Mouse (Mus musculus) forebrain, embryonic 16.5 days (tissue): ENCODE data around the gene Gm49393. TPM values are rescaled to one million over a fixed set of nuclear protein-coding genes. Genes with fewer than 3 reads are reported as not detected.

ENCODE experiments used
- ATAC-seq: fragments of 200-750 bp; cut with Nextera tagmentation; 2 replicates; pipeline ENCODE4 v1.8.0; 2017; ENCODE audit warnings: mild to moderate bottlenecking, moderate library complexity
- H3K27ac ChIP-seq: fragments of 300-500 bp; sonication (generic); 2 replicates; pipeline ENCODE4 v1.5.1; 2014; ENCODE audit warnings: low read length, control low read depth
- H3K27me3 ChIP-seq: fragments of 300-500 bp; sonication (generic); replicated peaks from 2 replicates; pipeline ENCODE4 v1.6.1; 2014; ENCODE audit warnings: low read length; ENCODE audit not compliant: control insufficient read depth, insufficient read depth
- H3K36me3 ChIP-seq: fragments of 300-500 bp; sonication (generic); 2 replicates; pipeline ENCODE4 v1.6.1; 2014; ENCODE audit not compliant: control insufficient read depth, insufficient read depth
- H3K4me1 ChIP-seq: fragments of 300-500 bp; sonication (generic); replicated peaks from 2 replicates; pipeline ENCODE4 v1.6.1; 2014; ENCODE audit warnings: low read length; ENCODE audit not compliant: control insufficient read depth, insufficient read depth
- H3K4me2 ChIP-seq: fragments of 300-500 bp; sonication (generic); 2 replicates; pipeline ENCODE4 v1.6.1; 2014; ENCODE audit warnings: mild to moderate bottlenecking, low read length, control low read depth
- H3K4me3 ChIP-seq: fragments of 300-500 bp; sonication (generic); replicated peaks from 2 replicates; pipeline ENCODE4 v1.5.1; 2014; ENCODE audit warnings: mild to moderate bottlenecking, low read length, control low read depth
- H3K9ac ChIP-seq: fragments of 300-500 bp; sonication (generic); replicated peaks from 2 replicates; pipeline ENCODE4 v1.6.1; 2014; ENCODE audit warnings: low read depth, low read length, control low read depth
- H3K9me3 ChIP-seq: fragments of 300-500 bp; sonication (generic); 2 replicates; pipeline ENCODE4 v1.6.1; 2016; ENCODE audit warnings: low read length; ENCODE audit not compliant: control insufficient read depth
- WGBS: fragments of 180-500 bp; shearing (Covaris S2); extraction: QIAGEN DNeasy Blood & Tissue Kit; methylation state at CpG from one replicate; pipeline ENCODE4 v1.1.7; 2014; 5-methylcytosine and 5-hydroxymethylcytosine counted together
- polyA plus RNA-seq: library from polyadenylated mRNA; unstranded; fragments of >200 nt; fragmentation: Nextera tagmentation; extraction: Ambion mirVana; gene quantifications from 2 replicates; pipeline ENCODE4 v1.2.1, GENCODE M21; 2015

Gene Gm49393
- polyA plus RNA-seq, 1 experiment from 2014 or later: not detected

DNA sequence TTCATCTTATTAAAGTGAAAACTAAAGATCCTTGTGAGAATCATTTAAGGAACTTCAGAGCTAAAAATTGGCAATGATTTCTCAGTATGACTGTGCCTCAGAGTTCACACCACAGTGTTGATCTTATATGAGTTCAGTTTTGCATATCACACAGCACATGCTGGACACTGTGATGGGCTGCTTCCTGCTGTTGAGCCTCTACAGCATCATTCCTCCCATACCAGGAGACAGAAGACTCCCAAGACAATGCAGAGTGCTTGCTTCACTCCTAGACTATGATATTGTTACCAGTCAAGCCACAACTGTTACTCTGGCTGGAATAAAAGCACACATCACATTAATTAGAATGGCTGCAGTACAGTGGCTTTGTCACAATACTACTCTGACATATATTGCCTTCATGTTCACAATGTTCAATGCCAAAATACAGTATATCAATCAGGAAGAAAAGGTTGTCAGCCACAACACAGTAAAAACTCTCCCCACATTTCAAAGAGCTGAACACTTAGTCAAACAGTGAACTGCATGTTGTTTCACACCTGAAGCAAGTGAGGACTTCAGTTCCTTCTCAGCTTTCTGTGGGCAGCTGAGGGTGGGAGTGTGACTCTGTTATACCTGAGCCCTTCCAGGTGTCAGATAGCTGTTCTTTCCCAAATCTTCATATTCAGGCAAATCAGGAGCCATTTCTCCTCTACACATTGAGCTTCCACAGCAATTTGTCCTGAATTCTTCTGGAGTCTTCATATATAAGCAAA lies 39.8 kb downstream of the Gm49393 start:
- Histone ChIP-seq H3K27ac (no peak overlapping the region), H3K36me3 (no peaks in the 10 kb centered on the region), H3K27me3 (no peaks in the 10 kb centered on the region), H3K4me1 (no peaks in the 10 kb centered on the region), H3K9me3 (0 out of 2 replicates have a peak, but pooled peaks cover 2% of the 10 kb centered on the region), H3K4me3 (no peak overlapping the region), H3K9ac (no peak overlapping the region), H3K4me2 (no peak overlapping the region)
- ATAC-seq: no peak

DNA sequence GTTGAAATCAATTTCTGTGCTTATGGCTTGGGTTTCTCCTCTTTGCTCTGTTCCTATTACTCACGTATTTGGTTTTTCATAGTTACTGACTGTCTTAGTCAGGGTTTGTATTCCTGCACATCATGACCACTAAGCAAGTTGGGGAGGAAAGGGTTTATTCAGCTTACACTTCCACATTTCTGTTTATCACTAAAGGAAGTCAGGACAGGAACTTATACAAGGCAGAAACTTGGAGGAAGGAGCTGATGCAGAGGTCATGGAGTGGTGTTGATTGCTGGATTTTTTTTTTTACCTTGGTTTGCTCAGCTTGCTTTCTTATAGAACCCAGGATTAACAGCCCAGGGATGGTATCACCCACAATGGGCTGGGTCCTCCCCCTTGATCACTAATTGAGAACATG lies 43.1 kb downstream of the Gm49393 start:
- Histone ChIP-seq H3K4me2 (no peak overlapping the region), H3K36me3 (no peaks in the 10 kb centered on the region), H3K27me3 (no peaks in the 10 kb centered on the region), H3K4me3 (no peak overlapping the region), H3K9ac (no peak overlapping the region), H3K4me1 (no peaks in the 10 kb centered on the region), H3K27ac (no peak overlapping the region), H3K9me3 (0 out of 2 replicates have a peak, but pooled peaks cover 2% of the 10 kb centered on the region)
- 94% methylated on average over 1 of the region's 1 CpGs for WGBS
- ATAC-seq: no peak

DNA sequence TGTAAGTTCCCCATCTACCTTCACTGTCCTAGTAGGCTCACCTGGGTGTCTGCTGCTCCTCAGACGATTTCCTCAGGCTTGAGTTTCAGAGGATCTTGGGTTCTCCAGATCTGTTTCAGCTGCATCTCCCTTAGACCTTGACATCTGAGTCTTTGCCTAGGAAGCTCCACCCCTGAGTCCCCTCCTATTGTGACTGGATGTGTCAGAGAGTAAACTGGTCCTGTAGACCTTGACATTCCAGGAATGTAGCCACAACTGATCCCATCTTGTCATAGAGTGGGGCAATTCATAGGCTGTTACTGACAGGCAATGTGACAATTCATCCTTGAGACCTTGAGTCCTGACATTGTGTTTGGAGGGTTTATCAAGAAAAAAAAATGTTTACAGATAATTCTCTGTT lies 71.1 kb downstream of the Gm49393 start, which contains the start of gene 4930486L24Rik:
Gene 4930486L24Rik, minus strand, starts transcription at position 195 of the 400 bp plus-strand sequence.
- WGBS: 82% methylated on average over 1 of the region's 1 CpGs
- ATAC-seq: no peak
- Histone ChIP-seq H3K27ac (no peak within 1 kb of the TSS), H3K27me3 (no peaks in the 10 kb centered on the region), H3K9me3 (no peaks in the 10 kb centered on the region; the same call in 1 of the 2 replicates), H3K4me1 (no peaks in the 10 kb centered on the region), H3K4me3 (no peak within 1 kb of the TSS), H3K4me2 (no peak within 1 kb of the TSS), H3K9ac (no peak within 1 kb of the TSS), H3K36me3 (no peaks in the 10 kb centered on the region)

DNA sequence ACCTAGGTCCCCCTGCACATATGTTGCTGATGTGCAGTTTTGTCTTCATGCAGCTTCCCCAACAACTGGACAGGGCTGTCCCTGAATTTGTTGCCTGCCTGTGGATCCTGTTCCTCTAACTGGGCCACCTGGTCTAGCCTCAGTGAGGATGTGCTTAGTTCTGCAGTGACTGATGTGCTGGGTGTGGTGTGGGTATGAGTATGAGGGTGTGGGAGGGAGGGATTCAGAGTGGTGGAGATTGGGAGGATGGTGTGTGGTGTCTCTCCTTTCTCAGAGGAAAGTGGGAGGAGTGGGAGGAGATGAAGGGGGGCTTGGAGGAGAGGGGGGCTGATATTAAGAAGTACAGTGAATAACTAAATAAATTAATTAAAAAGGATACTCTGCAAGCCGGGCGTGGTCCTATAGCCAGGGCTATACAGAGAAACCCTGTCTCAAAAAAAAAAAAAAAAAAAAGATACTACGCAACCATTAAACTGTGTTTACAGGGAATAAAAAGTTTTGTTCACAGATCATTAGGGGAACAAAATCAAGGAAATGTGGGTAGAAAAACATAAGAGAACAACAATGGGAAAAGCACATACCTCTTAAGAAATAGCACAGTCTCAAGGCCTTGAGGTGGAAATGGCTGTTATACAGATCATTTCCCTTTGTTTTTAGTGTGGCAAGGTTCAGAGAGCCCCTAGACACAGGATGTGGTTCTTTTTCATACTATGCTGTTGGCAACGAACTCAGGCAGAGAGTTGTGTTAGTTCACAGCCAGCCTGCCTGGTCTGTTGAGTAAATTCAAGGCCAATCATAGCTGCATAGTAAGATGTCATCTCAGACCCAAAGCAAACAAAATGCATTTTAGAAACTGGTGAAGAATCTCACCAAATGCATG lies 86.9 kb downstream of the Gm49393 start:
- ATAC-seq: no peak
- Histone ChIP-seq H3K27ac (no peak overlapping the region), H3K4me2 (no peak overlapping the region), H3K36me3 (no peaks in the 10 kb centered on the region), H3K27me3 (no peaks in the 10 kb centered on the region), H3K9ac (no peak overlapping the region), H3K9me3 (no peaks in the 10 kb centered on the region), H3K4me3 (no peak overlapping the region), H3K4me1 (no peaks in the 10 kb centered on the region)
- WGBS: 84% methylated on average over 4 of the region's 4 CpGs

DNA sequence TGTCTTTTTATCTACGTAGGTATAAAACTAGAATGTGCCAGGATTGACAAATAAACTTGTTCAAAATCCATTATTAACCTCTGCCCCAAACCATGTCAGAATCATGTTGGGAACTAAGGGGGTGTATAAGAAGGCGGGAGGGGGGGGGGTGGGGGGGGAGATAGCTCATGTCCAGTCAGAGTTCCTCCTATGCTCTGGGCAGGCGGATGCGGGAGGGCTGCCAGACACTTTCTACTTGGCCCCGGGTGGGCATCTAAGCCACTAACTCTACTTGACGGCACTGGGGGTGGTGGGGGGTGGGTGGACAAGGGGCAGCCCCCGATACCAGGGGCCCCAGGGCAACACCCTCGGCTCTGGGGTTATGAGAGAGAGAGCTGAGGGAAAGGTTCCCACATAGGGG lies 92.2 kb downstream of the Gm49393 start:
- Histone ChIP-seq H3K36me3 (no peaks in the 10 kb centered on the region), H3K4me3 (no peak overlapping the region), H3K27me3 (no peaks in the 10 kb centered on the region), H3K9ac (no peak overlapping the region), H3K27ac (no peak overlapping the region), H3K4me2 (no peak overlapping the region), H3K9me3 (no peaks in the 10 kb centered on the region), H3K4me1 (no peaks in the 10 kb centered on the region)
- WGBS: 84% methylated on average over 8 of the region's 8 CpGs
- no peak for ATAC-seq

DNA sequence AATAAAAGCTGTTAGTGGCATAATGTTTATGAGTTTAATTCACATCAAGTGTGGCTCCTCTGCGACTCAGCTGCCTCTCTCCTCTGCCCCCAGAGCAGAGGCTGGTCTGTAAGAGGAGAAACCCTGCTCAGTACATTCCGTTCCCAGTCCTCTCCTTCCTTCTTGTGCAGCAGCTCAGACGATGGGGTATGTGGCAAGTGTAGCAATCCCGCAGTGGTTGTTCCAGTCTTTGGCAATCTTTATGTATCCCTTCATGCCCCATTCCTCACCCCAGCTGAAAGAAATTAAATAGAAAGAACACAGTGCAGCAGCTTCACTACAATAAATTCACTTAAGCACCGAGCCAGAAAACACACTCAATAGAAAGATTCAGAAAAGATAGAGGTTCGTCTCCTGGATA lies 92.7 kb downstream of the Gm49393 start:
- no peaks in the 10 kb centered on the region for H3K9me3 ChIP-seq
- H3K27ac ChIP-seq: no peak overlapping the region
- no peaks in the 10 kb centered on the region for H3K4me1 ChIP-seq
- WGBS: 82% methylated on average over 6 of the region's 6 CpGs
- no peak overlapping the region for H3K4me3 ChIP-seq
- no peaks in the 10 kb centered on the region for H3K36me3 ChIP-seq
- no peak overlapping the region for H3K9ac ChIP-seq
- no peak overlapping the region for H3K4me2 ChIP-seq
- no peaks in the 10 kb centered on the region for H3K27me3 ChIP-seq
- no peak for ATAC-seq

DNA sequence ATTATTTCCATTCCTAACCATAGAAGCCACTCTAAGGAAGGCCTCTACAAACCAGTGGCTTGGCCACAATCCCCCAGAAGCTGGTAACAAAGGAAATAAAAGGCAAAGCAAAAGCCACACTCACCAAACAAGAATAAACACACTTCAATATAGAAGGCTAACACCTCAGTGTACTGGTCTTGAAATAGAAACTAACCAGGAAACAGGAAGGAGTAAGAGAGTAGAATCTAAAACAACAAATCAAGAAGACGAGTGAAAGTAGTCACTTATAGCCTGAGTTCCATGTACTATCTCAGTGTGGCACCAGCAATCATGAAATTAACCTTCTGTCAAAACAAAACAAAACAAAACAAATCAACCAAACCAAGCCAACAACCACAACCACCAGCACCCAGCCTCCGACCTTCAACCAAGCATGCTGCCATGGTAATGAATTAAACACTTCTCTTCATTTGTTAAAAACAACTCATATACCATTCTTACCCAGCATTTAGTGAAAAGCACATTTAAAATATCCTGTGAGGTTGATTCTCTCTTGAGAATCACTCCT lies 96.0 kb downstream of the Gm49393 start:
- no peaks in the 10 kb centered on the region for H3K9me3 ChIP-seq
- no peak for ATAC-seq
- no peaks in the 10 kb centered on the region for H3K27me3 ChIP-seq
- H3K4me2 ChIP-seq: no peak overlapping the region
- no peaks in the 10 kb centered on the region for H3K36me3 ChIP-seq
- WGBS: 74% methylated on average over 2 of the region's 2 CpGs
- no peak overlapping the region for H3K9ac ChIP-seq
- H3K4me1 ChIP-seq: no peaks in the 10 kb centered on the region
- H3K27ac ChIP-seq: no peak overlapping the region
- no peak overlapping the region for H3K4me3 ChIP-seq

DNA sequence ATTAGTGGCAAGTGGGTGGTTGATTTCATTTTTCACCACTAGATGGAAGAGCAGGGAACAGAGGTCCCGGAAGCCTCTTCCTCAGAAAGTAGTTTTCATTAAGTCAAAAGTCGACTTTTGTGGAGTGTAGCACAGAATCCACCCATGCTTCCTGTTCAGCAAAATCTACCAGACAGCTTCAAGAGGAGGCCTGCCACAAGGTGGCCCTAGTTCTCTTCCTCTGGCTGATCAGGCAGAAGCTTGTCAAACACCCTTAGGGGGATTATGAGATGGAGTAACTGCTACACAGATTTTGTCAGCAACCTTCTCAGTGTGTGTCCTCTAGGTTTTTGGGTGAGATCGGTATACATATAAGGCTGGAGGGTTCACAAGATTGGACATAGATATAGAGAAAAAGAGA lies 109.3 kb downstream of the Gm49393 start:
- Histone ChIP-seq H3K4me3 (no peak overlapping the region), H3K27me3 (no peaks in the 10 kb centered on the region)

DNA sequence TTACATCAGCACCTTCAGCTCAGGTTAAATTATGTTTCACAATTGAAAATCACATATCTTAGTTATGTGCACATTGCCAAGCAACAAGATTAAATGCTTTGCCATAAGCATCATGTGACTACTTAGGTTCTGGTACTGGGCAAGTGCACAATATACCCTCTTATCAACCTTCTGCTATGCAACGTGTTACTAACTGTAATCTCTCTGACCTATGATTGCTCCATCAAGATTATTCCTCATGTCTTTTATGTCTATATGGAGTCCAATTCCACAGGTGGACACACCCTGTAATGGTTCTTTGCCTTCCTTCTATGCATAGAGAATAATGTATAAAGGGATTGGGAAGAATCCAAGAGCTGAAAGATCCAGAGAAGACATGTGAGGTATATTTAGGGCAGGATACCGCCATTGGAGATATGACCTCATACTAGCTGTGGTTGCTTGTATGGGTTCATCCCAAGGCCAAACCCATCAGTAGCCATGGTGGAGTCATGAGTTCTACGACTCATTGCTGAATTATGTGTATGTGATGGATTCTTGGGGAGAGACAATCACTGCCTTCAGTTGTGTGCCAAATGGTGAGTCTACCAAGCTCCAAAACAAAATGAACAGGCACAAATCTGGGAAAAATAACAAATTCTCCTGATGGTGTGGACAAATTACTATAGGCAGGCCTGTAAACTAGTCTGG lies 114.8 kb downstream of the Gm49393 start:
- no peaks in the 10 kb centered on the region for H3K9me3 ChIP-seq
- no peak overlapping the region for H3K9ac ChIP-seq
- H3K4me3 ChIP-seq: no peak overlapping the region
- no peak for ATAC-seq
- no peaks in the 10 kb centered on the region for H3K27me3 ChIP-seq
- no peaks in the 10 kb centered on the region for H3K4me1 ChIP-seq
- no peaks in the 10 kb centered on the region for H3K36me3 ChIP-seq
- no peak overlapping the region for H3K27ac ChIP-seq
- 67% methylated on average over 3 of the region's 3 CpGs for WGBS
- no peak overlapping the region for H3K4me2 ChIP-seq

More for the DNA sequence above, 109.3 kb downstream of the Gm49393 start:
- ATAC-seq: no peak
- Histone ChIP-seq H3K9me3 (no peaks in the 10 kb centered on the region), H3K36me3 (no peaks in the 10 kb centered on the region), H3K4me2 (no peak overlapping the region), H3K27ac (no peak overlapping the region), H3K9ac (no peak overlapping the region), H3K4me1 (no peaks in the 10 kb centered on the region)
- WGBS: 66% methylated on average over 3 of the region's 3 CpGs
